17 mouse cellular contexts compared by ENCODE assay signal in genomic region chr6:137116849-137117473, GRCm38 (mm10). TPM values are rescaled to one million over a fixed set of nuclear protein-coding genes. Genes with fewer than 3 reads are reported as not detected.
DNase-seq lines count a peak whose midpoint lies in the region; ATAC-seq and TF ChIP-seq lines count a peak whose summit lies in the region.
"Had no signal": no experiment of that assay in that cellular context is flagged by ENCODE, and none has a peak within 500 bp of the region (broad histone marks: within the 10 kb centered on the region; RNA-seq: fewer than 3 reads in every experiment).

No protein-coding gene starts in this region.

- TF ChIP-seq CTCF in kidney, adult 2 months (conservative IDR thresholded peaks at IDR 0.05; ENCODE audit: insufficient read depth, insufficient read length, low read depth, low read length), result no peak

- 78% methylated on average over 1 of the region's 1 CpGs for WGBS in neural tube, embryonic 15.5 days
- 96% methylated on average over 1 of the region's 1 CpGs for WGBS in limb, embryonic 10.5 days
- 48% methylated on average over 1 of the region's 1 CpGs for WGBS in stomach, embryonic 15.5 days
- WGBS in kidney, adult 2 months, result 81% methylated on average over 1 of the region's 1 CpGs
- WGBS in midbrain, embryonic 11.5 days, result 85% methylated on average over 1 of the region's 1 CpGs

- 0 out of 2 replicates have a peak overlapping the region, but pooled peaks have one; percentile 9 for H3K27ac ChIP-seq in neural tube, embryonic 15.5 days (replicated peaks)
- H3K27ac ChIP-seq in limb, embryonic 10.5 days, result no peak overlapping the region
- H3K27ac ChIP-seq in stomach, embryonic 15.5 days, result peak overlapping the region; percentile 75
- no peak overlapping the region for H3K27ac ChIP-seq in kidney, adult 2 months (ENCODE audit: insufficient read depth, low read depth, low read length)
- H3K27ac ChIP-seq in midbrain, embryonic 11.5 days (ENCODE audit: low read depth, low read length), result no peak overlapping the region
- H3K27ac ChIP-seq: embryonic facial prominence, embryonic 12.5 days; heart, adult 2 months; hindbrain, embryonic 10.5 days; hindbrain, embryonic 15.5 days had no signal

- no peak for DNase-seq in neural tube, embryonic 10.5 days (ENCODE audit: extremely low spot score, low spot score)
- DNase-seq in limb, embryonic 10.5 days (ENCODE audit: low spot score), result peak; percentile 20
- no peak for DNase-seq in kidney, adult 2 months
- DNase-seq in midbrain, embryonic 11.5 days (ENCODE audit: low spot score, missing footprints), result no peak
- no peak for DNase-seq in right cerebral cortex, postnatal 10 days (ENCODE audit: low spot score in 2 of 2)
- DNase-seq: adrenal gland, postnatal 10 days; cerebellum, adult 11 months; cerebellum, adult 8-10 months; gastrocnemius, postnatal 10 days; heart, adult 2 months had no signal

- H3K4me3 ChIP-seq in neural tube, embryonic 15.5 days (replicated peaks), result no peak overlapping the region
- no peak overlapping the region for H3K4me3 ChIP-seq in limb, embryonic 10.5 days
- no peak overlapping the region for H3K4me3 ChIP-seq in stomach, embryonic 15.5 days (replicated peaks)
- no peak overlapping the region for H3K4me3 ChIP-seq in kidney, adult 2 months (ENCODE audit: insufficient read depth, low read depth, low read length)
- no peak overlapping the region for H3K4me3 ChIP-seq in midbrain, embryonic 11.5 days (ENCODE audit: low read depth, low read length)
- H3K4me3 ChIP-seq: embryonic facial prominence, embryonic 12.5 days; heart, adult 2 months; heart, embryonic 12.5 days; hindbrain, embryonic 10.5 days; hindbrain, embryonic 15.5 days had no signal

- no peak overlapping the region for H3K4me2 ChIP-seq in neural tube, embryonic 15.5 days
- H3K4me2 ChIP-seq in stomach, embryonic 15.5 days, result no peak overlapping the region
- no peak overlapping the region for H3K4me2 ChIP-seq in midbrain, embryonic 11.5 days
- H3K4me2 ChIP-seq: embryonic facial prominence, embryonic 12.5 days; heart, embryonic 12.5 days; hindbrain, embryonic 15.5 days had no signal

- no peak for ATAC-seq in neural tube, embryonic 15.5 days (ENCODE audit: low FRiP score)
- ATAC-seq in stomach, embryonic 15.5 days (ENCODE audit: insufficient read depth, low FRiP score, low read depth), result peak; percentile 56; the same call in 1 of the 2 replicates
- no peak for ATAC-seq in midbrain, embryonic 11.5 days (ENCODE audit: low FRiP score)
- ATAC-seq: forebrain, embryonic 16.5 days had no signal

- H3K9me3 ChIP-seq in neural tube, embryonic 15.5 days (replicated peaks), result no peaks in the 10 kb centered on the region
- H3K9me3 ChIP-seq in limb, embryonic 10.5 days (replicated peaks), result no peaks in the 10 kb centered on the region
- no peaks in the 10 kb centered on the region for H3K9me3 ChIP-seq in stomach, embryonic 15.5 days
- no peaks in the 10 kb centered on the region for H3K9me3 ChIP-seq in midbrain, embryonic 11.5 days (ENCODE audit: control insufficient read depth, low read length)
- H3K9me3 ChIP-seq: embryonic facial prominence, embryonic 12.5 days; hindbrain, embryonic 10.5 days; hindbrain, embryonic 15.5 days had no signal

- no peaks in the 10 kb centered on the region for H3K36me3 ChIP-seq in neural tube, embryonic 15.5 days
- no peaks in the 10 kb centered on the region for H3K36me3 ChIP-seq in limb, embryonic 10.5 days
- H3K36me3 ChIP-seq in stomach, embryonic 15.5 days, result no peaks in the 10 kb centered on the region
- no peaks in the 10 kb centered on the region for H3K36me3 ChIP-seq in kidney, adult 2 months (ENCODE audit: control insufficient read depth, insufficient read depth, low read length)
- H3K36me3 ChIP-seq in midbrain, embryonic 11.5 days (ENCODE audit: control insufficient read depth, insufficient read depth, low read length), result no peaks in the 10 kb centered on the region
- H3K36me3 ChIP-seq: embryonic facial prominence, embryonic 12.5 days; heart, embryonic 12.5 days; hindbrain, embryonic 10.5 days; hindbrain, embryonic 15.5 days had no signal

- H3K4me1 ChIP-seq in neural tube, embryonic 15.5 days, result no peaks in the 10 kb centered on the region
- no peaks in the 10 kb centered on the region for H3K4me1 ChIP-seq in limb, embryonic 10.5 days
- peaks cover 12% of the 10 kb centered on the region; the same call in 1 of the 2 replicates for H3K4me1 ChIP-seq in stomach, embryonic 15.5 days
- no peaks in the 10 kb centered on the region for H3K4me1 ChIP-seq in kidney, adult 2 months (ENCODE audit: control insufficient read depth, insufficient read depth, low read length)
- no peaks in the 10 kb centered on the region for H3K4me1 ChIP-seq in midbrain, embryonic 11.5 days (ENCODE audit: control insufficient read depth, insufficient read depth, low read length)
- H3K4me1 ChIP-seq: embryonic facial prominence, embryonic 12.5 days; hindbrain, embryonic 10.5 days; hindbrain, embryonic 15.5 days had no signal

- no peak overlapping the region for H3K9ac ChIP-seq in neural tube, embryonic 15.5 days (replicated peaks)
- no peak overlapping the region for H3K9ac ChIP-seq in stomach, embryonic 15.5 days
- H3K9ac ChIP-seq in midbrain, embryonic 11.5 days (ENCODE audit: low read length), result no peak overlapping the region
- H3K9ac ChIP-seq: embryonic facial prominence, embryonic 12.5 days; heart, embryonic 12.5 days; hindbrain, embryonic 15.5 days had no signal

- no peaks in the 10 kb centered on the region for H3K27me3 ChIP-seq in neural tube, embryonic 15.5 days (replicated peaks)
- H3K27me3 ChIP-seq in limb, embryonic 10.5 days (ENCODE audit: low read depth, poor library complexity, severe bottlenecking), result no peaks in the 10 kb centered on the region
- no peaks in the 10 kb centered on the region for H3K27me3 ChIP-seq in stomach, embryonic 15.5 days (replicated peaks)
- H3K27me3 ChIP-seq in kidney, adult 2 months (replicated peaks; ENCODE audit: control insufficient read depth, insufficient read depth, low read length), result no peaks in the 10 kb centered on the region
- H3K27me3 ChIP-seq in midbrain, embryonic 11.5 days (ENCODE audit: control insufficient read depth, insufficient read depth, low read length), result no peaks in the 10 kb centered on the region
- H3K27me3 ChIP-seq: embryonic facial prominence, embryonic 12.5 days; heart, embryonic 12.5 days; hindbrain, embryonic 15.5 days had no signal

- no peak for TF ChIP-seq POLR2A in kidney, adult 2 months (IDR thresholded peaks at IDR 0.05; ENCODE audit: low read depth, low read length)

RNA-seq across cellular contexts. Expression of gene Rerg, which starts 53.3 kb away (rescaled TPM):
- 10.6 and 11.1 TPM in 2 replicates for polyA plus RNA-seq in neural tube, embryonic 15.5 days (2015; fragmentation: Nextera tagmentation; extraction: Ambion mirVana)
- polyA plus RNA-seq in limb, embryonic 10.5 days (2016; fragmentation: Nextera tagmentation; extraction: Ambion mirVana), result 1.2 and 1.3 TPM in 2 replicates
- polyA plus RNA-seq in stomach, embryonic 15.5 days (2015; fragmentation: Nextera tagmentation; extraction: Ambion mirVana), result 25.3 and 26.3 TPM in 2 replicates
- polyA plus RNA-seq in kidney, adult 2 months (2012; rRNA removed), result 6.0 and 6.9 TPM in 2 replicates
- polyA plus RNA-seq in midbrain, embryonic 11.5 days (2014; fragmentation: Nextera tagmentation; extraction: Ambion mirVana), result 1.00 and 1.0 TPM in 2 replicates

Comparison
In these comparisons a context has a peak if more than half of its experiments do, and no peak if none do; other contexts are left out.
1. H3K27ac ChIP-seq: peak in neural tube, embryonic 15.5 days (single experiment) and stomach, embryonic 15.5 days (single experiment); none in limb, embryonic 10.5 days (single experiment), kidney, adult 2 months (single experiment) and midbrain, embryonic 11.5 days (single experiment).